Mouse (Mus musculus) forebrain, embryonic 14.5 days (tissue): ENCODE results near the gene Vps37b. TPM values are rescaled to one million over a fixed set of nuclear protein-coding genes. Genes with fewer than 3 reads are reported as not detected.

ENCODE experiments used
- ATAC-seq: fragments of 200-750 bp; cut with Nextera tagmentation; 2 replicates; pipeline ENCODE4 v1.8.0; 2017; ENCODE audit warnings: mild to moderate bottlenecking, moderate library complexity
- DNase-seq: peaks from one replicate; pipeline ENCODE4 v3.0.0-alpha.2; 2015; ENCODE audit warnings: low spot score
- H3K27ac ChIP-seq: fragments of 300-500 bp; sonication (generic); 2 replicates; pipeline ENCODE4 v1.5.1; 2014; ENCODE audit warnings: low read depth, mild to moderate bottlenecking, control low read depth, low read length, moderate library complexity
- H3K27me3 ChIP-seq: fragments of 300-500 bp; sonication (generic); replicated peaks from 2 replicates; pipeline ENCODE4 v1.6.1; 2014; ENCODE audit warnings: low read length, control low read depth, mixed read lengths; ENCODE audit not compliant: control insufficient read depth, insufficient read depth
- H3K36me3 ChIP-seq: fragments of 300-500 bp; sonication (generic); 2 replicates; pipeline ENCODE4 v1.6.1; 2014; ENCODE audit warnings: low read length, control low read depth; ENCODE audit not compliant: control insufficient read depth, insufficient read depth
- H3K4me1 ChIP-seq: fragments of 300-500 bp; sonication (generic); 2 replicates; pipeline ENCODE4 v1.6.1; 2014; ENCODE audit warnings: antibody characterized with exemption, low read length, control low read depth; ENCODE audit not compliant: control insufficient read depth, insufficient read depth
- H3K4me2 ChIP-seq: fragments of 300-500 bp; sonication (generic); 2 replicates; pipeline ENCODE4 v1.6.1; 2014; ENCODE audit warnings: mild to moderate bottlenecking, control low read depth, low read length
- H3K4me3 ChIP-seq: fragments of 300-500 bp; sonication (generic); 2 replicates; pipeline ENCODE4 v1.5.1; 2014; ENCODE audit warnings: low read depth, low read length, control low read depth
- H3K9ac ChIP-seq: fragments of 300-500 bp; sonication (generic); 2 replicates; pipeline ENCODE4 v1.6.1; 2014; ENCODE audit warnings: mild to moderate bottlenecking, low read length, control low read depth, moderate library complexity
- H3K9me3 ChIP-seq: fragments of 300-500 bp; sonication (generic); replicated peaks from 2 replicates; pipeline ENCODE4 v1.6.1; 2016; ENCODE audit warnings: low read length, control low read depth, mixed read lengths; ENCODE audit not compliant: control insufficient read depth
- WGBS: fragments of 180-500 bp; shearing (Covaris S2); extraction: QIAGEN DNeasy Blood & Tissue Kit; methylation state at CpG from one replicate; pipeline ENCODE4 v1.1.7; 2014; 5-methylcytosine and 5-hydroxymethylcytosine counted together
- polyA plus RNA-seq: library from polyadenylated mRNA; unstranded; fragments of >200 nt; fragmentation: Nextera tagmentation; extraction: Ambion mirVana; gene quantifications from 2 replicates; pipeline ENCODE4 v1.2.1, GENCODE M21; 2014

The Vps37b gene
- polyA plus RNA-seq, 1 experiment from 2014 or later: 70.5 TPM

DNA sequence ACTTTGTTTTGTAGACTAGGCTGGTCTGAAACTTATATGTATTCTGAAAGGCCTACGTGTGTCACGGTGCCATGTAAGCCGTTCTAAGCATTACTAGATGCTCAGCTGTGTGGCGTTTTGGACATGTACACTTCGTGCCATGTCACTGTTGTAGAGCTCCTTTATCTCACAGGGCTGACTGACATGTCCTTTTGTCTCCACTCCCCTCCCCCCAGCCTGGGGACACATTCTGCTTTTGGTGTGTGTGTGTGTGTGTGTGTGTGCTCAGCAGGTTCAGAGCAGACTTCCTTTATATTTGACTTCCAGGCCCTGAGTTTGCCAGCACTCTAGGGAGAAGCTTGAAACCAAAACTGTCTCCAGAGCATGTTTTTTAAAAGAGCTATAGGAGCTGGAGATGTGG lies 4.8 kb upstream of the Vps37b start:
- ATAC-seq (0 out of 2 replicates have a peak, but pooled peaks have one; percentile 21), DNase-seq (peak; percentile 65)
- Histone ChIP-seq H3K9ac (no peak overlapping the region), H3K4me2 (no peak overlapping the region), H3K36me3 (no peaks in the 10 kb centered on the region), H3K9me3 (no peaks in the 10 kb centered on the region), H3K4me1 (peaks cover 2% of the 10 kb centered on the region; the same call in 1 of the 2 replicates), H3K27ac (peak overlapping the region; percentile 52; the same call in 1 of the 2 replicates), H3K4me3 (no peak overlapping the region), H3K27me3 (no peaks in the 10 kb centered on the region)
- WGBS: 7% methylated on average over 5 of the region's 5 CpGs

DNA sequence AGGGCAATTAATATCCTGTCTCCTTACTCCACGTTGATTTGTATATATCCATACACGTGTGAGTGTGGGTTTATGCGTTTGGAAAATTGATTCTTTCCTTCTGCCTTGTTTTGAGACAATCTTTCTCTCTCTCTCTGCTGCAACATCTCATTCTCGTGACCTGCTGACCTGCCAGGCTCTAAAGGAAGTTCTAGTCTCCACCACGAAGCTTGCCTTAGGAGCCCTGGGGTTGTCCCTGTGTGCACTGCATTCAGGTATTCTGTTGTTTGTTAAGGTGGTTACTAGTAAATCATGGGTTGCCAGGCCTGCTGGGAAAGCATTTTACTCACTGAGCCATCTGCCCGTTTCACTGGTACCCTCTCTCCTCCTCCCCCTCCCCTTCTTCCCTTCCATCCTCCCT lies 4.3 kb upstream of the Vps37b start:
- H3K4me2 ChIP-seq: no peak overlapping the region
- H3K9me3 ChIP-seq: no peaks in the 10 kb centered on the region
- no peak overlapping the region for H3K4me3 ChIP-seq
- no peak overlapping the region for H3K9ac ChIP-seq
- no peaks in the 10 kb centered on the region for H3K36me3 ChIP-seq
- H3K27ac ChIP-seq: no peak overlapping the region
- ATAC-seq (no peak), DNase-seq (peak; percentile 44)
- 35% methylated on average over 6 of the region's 6 CpGs for WGBS
- H3K27me3 ChIP-seq: no peaks in the 10 kb centered on the region
- peaks cover 2% of the 10 kb centered on the region; the same call in 1 of the 2 replicates for H3K4me1 ChIP-seq

DNA sequence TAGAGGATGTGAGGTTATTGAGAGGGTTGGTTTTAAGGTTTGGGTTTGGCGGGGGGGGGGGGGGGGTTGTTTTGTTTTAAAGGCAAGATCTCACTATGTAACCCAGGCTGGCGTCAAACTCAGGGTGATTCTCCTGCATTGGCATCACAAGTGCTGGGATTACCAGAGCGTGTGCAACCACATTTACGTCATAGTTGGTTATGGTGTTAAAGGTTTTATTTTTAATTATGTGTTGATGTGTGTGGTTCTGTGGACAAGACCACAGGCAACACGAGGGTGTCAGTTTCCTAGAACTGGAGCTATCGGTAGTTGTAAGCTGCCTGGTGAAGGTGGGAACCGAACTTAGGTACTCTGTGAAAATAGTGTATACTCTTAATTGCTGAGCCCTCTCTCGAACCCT lies 3.7 kb upstream of the Vps37b start:
- Histone ChIP-seq H3K4me3 (no peak overlapping the region), H3K4me1 (peaks cover 2% of the 10 kb centered on the region; the same call in 1 of the 2 replicates), H3K27ac (no peak overlapping the region), H3K4me2 (no peak overlapping the region), H3K27me3 (no peaks in the 10 kb centered on the region), H3K36me3 (no peaks in the 10 kb centered on the region), H3K9me3 (no peaks in the 10 kb centered on the region), H3K9ac (no peak overlapping the region)
- no peak for ATAC-seq
- DNase-seq: no peak
- 74% methylated on average over 8 of the region's 8 CpGs for WGBS

DNA sequence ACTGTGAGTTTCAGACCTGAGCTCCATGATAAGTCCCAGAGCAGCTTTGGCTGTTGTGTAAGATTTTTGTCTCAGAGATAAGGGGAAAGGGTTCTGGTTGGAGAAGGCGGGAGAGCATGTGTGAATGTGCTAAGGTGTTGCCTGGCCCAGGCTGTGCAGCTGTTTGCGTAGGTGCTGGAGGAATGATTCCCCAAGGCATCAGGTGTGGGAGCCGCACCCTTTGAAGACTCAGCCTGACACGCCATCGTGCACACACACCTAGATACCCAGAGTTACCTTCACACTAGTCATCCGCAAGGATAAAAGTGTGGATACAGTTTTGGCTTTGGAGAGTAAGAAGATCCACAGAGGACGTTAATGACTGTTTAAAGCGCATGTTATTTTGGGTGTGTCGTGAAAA lies 3.3 kb upstream of the Vps37b start:
- no peak overlapping the region for H3K27ac ChIP-seq
- no peak overlapping the region for H3K9ac ChIP-seq
- H3K4me3 ChIP-seq: no peak overlapping the region
- DNase-seq (no peak), ATAC-seq (no peak)
- no peaks in the 10 kb centered on the region for H3K36me3 ChIP-seq
- peaks cover 2% of the 10 kb centered on the region; the same call in 1 of the 2 replicates for H3K4me1 ChIP-seq
- H3K4me2 ChIP-seq: no peak overlapping the region
- no peaks in the 10 kb centered on the region for H3K9me3 ChIP-seq
- no peaks in the 10 kb centered on the region for H3K27me3 ChIP-seq
- 85% methylated on average over 9 of the region's 9 CpGs for WGBS

DNA sequence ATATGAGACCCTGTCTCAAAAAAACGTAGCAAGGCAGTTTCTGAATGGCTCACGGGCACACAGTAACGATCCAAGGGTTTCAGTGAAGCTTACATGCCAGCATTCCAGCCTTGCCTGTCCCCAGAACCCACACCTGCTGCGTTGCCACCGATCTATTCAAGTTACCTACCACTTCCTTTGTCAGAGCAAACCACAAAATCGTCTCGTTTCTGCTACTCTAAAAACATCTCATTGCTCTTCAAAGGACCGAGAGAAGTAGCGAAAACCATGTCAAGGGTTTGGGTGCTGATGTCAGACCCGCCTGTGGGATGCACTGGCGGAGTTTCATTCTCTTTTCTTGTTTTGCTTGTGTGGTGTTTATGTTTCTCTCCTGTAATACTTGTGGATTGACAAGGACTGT lies 2.4 kb upstream of the Vps37b start:
- Histone ChIP-seq H3K36me3 (no peaks in the 10 kb centered on the region), H3K27me3 (no peaks in the 10 kb centered on the region), H3K4me3 (no peak overlapping the region), H3K4me1 (peaks cover 10% of the 10 kb centered on the region), H3K27ac (no peak overlapping the region), H3K9me3 (no peaks in the 10 kb centered on the region), H3K9ac (no peak overlapping the region), H3K4me2 (no peak overlapping the region)
- DNase-seq (no peak), ATAC-seq (no peak)
- WGBS: 81% methylated on average over 11 of the region's 11 CpGs

DNA sequence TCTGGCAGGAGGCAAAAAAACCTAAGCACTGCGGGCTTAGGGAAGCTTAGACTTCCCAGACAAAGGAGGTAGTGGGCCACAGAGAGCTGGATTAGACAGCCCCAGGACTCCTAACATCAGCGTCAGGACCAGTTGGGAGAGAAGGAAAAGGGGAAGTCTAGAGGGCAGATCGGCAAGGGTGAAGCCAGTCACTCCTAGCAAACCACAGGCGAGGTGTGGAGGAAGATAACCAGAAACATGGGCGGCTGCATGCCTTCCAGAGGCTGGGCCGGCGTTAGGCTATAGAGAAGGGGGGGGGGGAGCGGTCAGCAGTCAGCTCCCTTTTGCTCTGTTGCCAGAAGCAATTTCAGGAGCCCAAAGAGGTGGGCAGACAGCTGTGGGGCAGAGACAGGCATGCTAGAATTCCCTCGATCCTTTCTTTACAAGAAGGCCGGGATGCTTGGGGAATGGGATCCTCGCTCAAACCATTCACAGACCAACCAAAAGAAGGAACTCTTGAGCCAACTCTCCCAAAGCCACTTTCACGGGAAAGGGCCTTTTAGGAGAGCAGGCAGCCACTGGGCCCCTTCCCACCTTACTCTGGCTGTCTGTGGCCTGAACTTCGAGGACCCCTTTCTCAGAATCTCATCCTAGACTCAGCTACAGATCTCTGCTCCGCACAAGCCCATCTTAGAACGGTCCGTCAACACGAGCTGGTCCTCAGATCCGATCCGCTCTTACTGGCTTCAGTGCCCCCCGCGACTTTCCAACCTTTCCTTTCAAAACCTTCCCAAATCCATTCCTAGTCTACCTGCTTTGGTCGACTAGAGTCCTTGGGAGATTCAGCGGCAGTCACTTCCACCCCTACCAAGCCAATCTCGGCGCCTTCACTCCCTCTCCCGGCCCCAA lies 758 bp downstream of the Vps37b start:
- Histone ChIP-seq H3K4me1 (peaks cover 34% of the 10 kb centered on the region), H3K36me3 (peaks cover 5% of the 10 kb centered on the region; the same call in 1 of the 2 replicates), H3K4me2 (peak overlapping the region; percentile 64), H3K9ac (peak overlapping the region; percentile 99), H3K9me3 (no peaks in the 10 kb centered on the region), H3K27ac (peak overlapping the region; percentile 88), H3K27me3 (no peaks in the 10 kb centered on the region), H3K4me3 (peak overlapping the region; percentile 99)
- WGBS: under 1% methylated on average over 26 of the region's 26 CpGs
- DNase-seq (peak; percentile 29), ATAC-seq (peak; percentile 40)

DNA sequence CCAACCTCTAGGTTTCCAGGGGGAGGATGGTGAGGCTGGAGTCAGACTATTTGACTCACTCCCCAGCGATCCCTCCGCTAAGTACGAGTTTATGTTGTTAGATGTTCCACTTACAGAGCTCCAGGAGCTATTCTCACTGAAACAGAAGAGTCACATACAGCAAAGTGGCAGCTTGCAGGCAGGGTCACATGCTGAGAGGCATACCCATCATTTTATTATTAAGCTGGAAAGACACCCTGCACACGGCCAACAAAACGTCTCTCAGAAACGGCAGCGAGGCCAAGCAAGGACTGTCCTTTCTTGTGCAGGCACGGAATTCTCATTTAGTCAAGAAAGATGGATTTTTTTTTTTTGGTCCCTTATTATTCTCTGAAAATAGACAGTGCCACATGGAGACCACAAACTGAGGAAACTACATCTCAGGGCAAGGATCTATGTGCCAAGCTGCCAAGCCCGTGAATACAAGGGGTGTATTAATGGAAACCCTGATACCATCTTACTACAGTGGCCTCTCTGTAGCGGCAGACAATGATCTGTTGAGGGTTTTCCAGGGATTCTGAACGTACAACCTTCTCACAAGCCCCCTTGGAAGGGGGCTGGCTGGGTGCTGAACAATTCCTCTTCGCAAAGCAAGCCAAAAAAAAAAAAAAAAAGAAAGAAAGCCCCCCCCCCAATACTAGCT lies 1.5 kb downstream of the Vps37b start:
- Histone ChIP-seq H3K36me3 (peaks cover 11% of the 10 kb centered on the region), H3K27ac (peak overlapping the region; percentile 88), H3K4me3 (peak overlapping the region; percentile 99), H3K9ac (peak overlapping the region; percentile 99), H3K4me2 (peak overlapping the region; percentile 64), H3K27me3 (no peaks in the 10 kb centered on the region), H3K9me3 (no peaks in the 10 kb centered on the region), H3K4me1 (peaks cover 42% of the 10 kb centered on the region)
- DNase-seq (peak; percentile 79), ATAC-seq (peak; percentile 18)
- WGBS: 14% methylated on average over 12 of the region's 12 CpGs

DNA sequence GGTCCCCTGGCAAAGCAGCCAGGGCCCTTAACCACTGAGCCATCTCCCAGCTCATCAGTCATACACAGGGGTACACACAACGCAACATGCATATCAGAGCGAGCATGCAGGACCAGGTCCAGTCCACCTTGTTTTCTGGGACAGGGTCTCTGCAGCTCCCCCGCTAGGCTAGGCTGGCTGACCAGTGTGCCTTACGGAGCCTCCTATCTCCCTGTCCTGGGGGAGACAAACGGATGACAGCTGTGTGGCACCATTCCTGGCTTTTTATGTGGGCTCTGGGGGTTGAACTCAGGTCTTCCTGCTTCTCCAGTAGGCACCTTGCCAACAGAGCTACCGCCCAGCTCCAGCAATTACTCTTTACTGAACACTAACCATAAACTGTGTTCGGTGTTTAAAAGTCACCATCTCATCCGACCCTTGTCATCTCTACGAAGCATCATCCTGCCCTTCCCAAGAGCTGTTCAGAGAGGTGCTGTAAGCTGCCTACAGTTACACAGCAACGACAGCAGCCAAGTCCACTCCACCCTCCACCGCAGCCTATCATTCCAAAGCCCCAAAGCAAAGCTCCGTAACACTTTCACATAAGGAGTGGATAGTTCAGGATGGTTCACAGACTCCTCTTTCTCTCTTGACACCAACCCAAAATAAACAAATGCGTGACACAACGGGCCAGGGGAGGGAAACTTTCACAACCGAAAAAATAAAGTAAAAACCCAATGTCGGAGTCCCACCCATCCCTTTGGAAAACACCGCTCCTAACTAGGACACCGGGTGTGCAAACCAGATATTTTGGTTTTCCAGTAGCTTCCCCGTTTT lies 2.6 kb downstream of the Vps37b start:
- H3K9ac ChIP-seq: no peak overlapping the region; the same call in 1 of the 2 replicates
- H3K27ac ChIP-seq: peak overlapping the region; percentile 52

More for the DNA sequence above, 2.6 kb downstream of the Vps37b start:
- H3K4me2 ChIP-seq: peak overlapping the region; percentile 64
- peaks cover 52% of the 10 kb centered on the region for H3K4me1 ChIP-seq
- ATAC-seq (no peak), DNase-seq (no peak)
- peak overlapping the region; percentile 99 for H3K4me3 ChIP-seq
- no peaks in the 10 kb centered on the region for H3K27me3 ChIP-seq
- WGBS: 89% methylated on average over 19 of the region's 19 CpGs
- H3K9me3 ChIP-seq: no peaks in the 10 kb centered on the region
- peaks cover 11% of the 10 kb centered on the region for H3K36me3 ChIP-seq
